Mouse (Mus musculus) embryonic facial prominence, embryonic 13.5 days (tissue): ENCODE results near the gene Gm45062. TPM values are rescaled to one million over a fixed set of nuclear protein-coding genes. Genes with fewer than 3 reads are reported as not detected.

Experiments used
- ATAC-seq: fragments of 200-750 bp; cut with Nextera tagmentation; 2 replicates; pipeline ENCODE4 v1.8.0; 2017; ENCODE audit warnings: low read depth; ENCODE audit not compliant: insufficient number of reproducible peaks, insufficient read depth, low FRiP score, low TSS enrichment
- H3K27ac ChIP-seq: fragments of 300-500 bp; sonication (generic); 2 replicates; pipeline ENCODE4 v1.5.1; 2015; ENCODE audit warnings: moderate library complexity, mild to moderate bottlenecking, inconsistent platforms
- H3K27me3 ChIP-seq: fragments of 300-500 bp; sonication (generic); 2 replicates; pipeline ENCODE4 v1.6.1; 2015; ENCODE audit warnings: mild to moderate bottlenecking, inconsistent platforms
- H3K36me3 ChIP-seq: fragments of 300-500 bp; sonication (generic); 2 replicates; pipeline ENCODE4 v1.6.1; 2015; ENCODE audit warnings: mild to moderate bottlenecking, inconsistent platforms
- H3K4me1 ChIP-seq: fragments of 300-500 bp; sonication (generic); 2 replicates; pipeline ENCODE4 v1.6.1; 2015; ENCODE audit warnings: inconsistent platforms
- H3K4me2 ChIP-seq: fragments of 300-500 bp; sonication (generic); 2 replicates; pipeline ENCODE4 v1.6.1; 2015; ENCODE audit warnings: moderate library complexity, mild to moderate bottlenecking, inconsistent platforms
- H3K4me3 ChIP-seq: fragments of 300-500 bp; sonication (generic); 2 replicates; pipeline ENCODE4 v1.5.1; 2015; ENCODE audit warnings: mild to moderate bottlenecking, inconsistent platforms
- H3K9ac ChIP-seq: fragments of 300-500 bp; sonication (generic); 2 replicates; pipeline ENCODE4 v1.6.1; 2015; ENCODE audit warnings: mild to moderate bottlenecking, inconsistent platforms
- H3K9me3 ChIP-seq: fragments of 300-500 bp; sonication (generic); 2 replicates; pipeline ENCODE4 v1.6.1; 2016; ENCODE audit warnings: inconsistent platforms
- WGBS: fragments of 180-500 bp; shearing (Covaris S2); methylation state at CpG from one replicate; pipeline ENCODE4 v1.1.7; 2015; ENCODE audit warnings: mixed read lengths; 5-methylcytosine and 5-hydroxymethylcytosine counted together
- polyA plus RNA-seq: library from polyadenylated mRNA; unstranded; fragments of >200 nt; fragmentation: Nextera tagmentation; extraction: Ambion mirVana; gene quantifications from 2 replicates; pipeline ENCODE4 v1.2.1, GENCODE M21; 2015

Gm45062 gene
- polyA plus RNA-seq, 1 experiment from 2014 or later: 10.0 TPM

- H3K9ac ChIP-seq: no peak overlapping the region
- no peaks in the 10 kb centered on the region for H3K27me3 ChIP-seq
- no peaks in the 10 kb centered on the region for H3K4me1 ChIP-seq
- no peaks in the 10 kb centered on the region; the same call in 1 of the 2 replicates for H3K36me3 ChIP-seq
- no peak overlapping the region for H3K4me2 ChIP-seq
- no peak for ATAC-seq
- 55% methylated on average over 8 of the region's 8 CpGs for WGBS
- H3K9me3 ChIP-seq: no peaks in the 10 kb centered on the region
- H3K27ac ChIP-seq: no peak overlapping the region
- H3K4me3 ChIP-seq: no peak overlapping the region
These were observed 114.6 kb downstream of the Gm45062 start for GRCm38 (mm10) chr6:8373851-8374250.

GRCm38 (mm10) chr6:8374290-8374689 is 115.0 kb downstream of the Gm45062 start:
- Histone ChIP-seq H3K36me3 (no peaks in the 10 kb centered on the region; the same call in 1 of the 2 replicates), H3K4me2 (no peak overlapping the region), H3K27ac (no peak overlapping the region), H3K27me3 (no peaks in the 10 kb centered on the region), H3K4me1 (no peaks in the 10 kb centered on the region), H3K9ac (no peak overlapping the region), H3K4me3 (no peak overlapping the region), H3K9me3 (no peaks in the 10 kb centered on the region)
- 82% methylated on average over 6 of the region's 6 CpGs for WGBS
- no peak for ATAC-seq

GRCm38 (mm10) chr6:8374712-8375111 is 115.5 kb downstream of the Gm45062 start:
- Histone ChIP-seq H3K4me1 (no peaks in the 10 kb centered on the region), H3K9ac (no peak overlapping the region), H3K36me3 (no peaks in the 10 kb centered on the region; the same call in 1 of the 2 replicates), H3K27ac (no peak overlapping the region), H3K9me3 (no peaks in the 10 kb centered on the region), H3K4me3 (no peak overlapping the region), H3K27me3 (no peaks in the 10 kb centered on the region), H3K4me2 (no peak overlapping the region)
- no peak for ATAC-seq
- 87% methylated on average over 4 of the region's 4 CpGs for WGBS

- 93% methylated on average over 5 of the region's 5 CpGs for WGBS
- H3K36me3 ChIP-seq: no peaks in the 10 kb centered on the region; the same call in 1 of the 2 replicates
- ATAC-seq: no peak
- no peak overlapping the region for H3K4me2 ChIP-seq
- H3K9ac ChIP-seq: no peak overlapping the region
- no peak overlapping the region for H3K4me3 ChIP-seq
- no peaks in the 10 kb centered on the region for H3K4me1 ChIP-seq
- no peaks in the 10 kb centered on the region for H3K27me3 ChIP-seq
- no peaks in the 10 kb centered on the region for H3K9me3 ChIP-seq
- H3K27ac ChIP-seq: no peak overlapping the region
These were observed 117.1 kb downstream of the Gm45062 start for GRCm38 (mm10) chr6:8376351-8376750.

GRCm38 (mm10) chr6:8377667-8378066 is 118.4 kb downstream of the Gm45062 start:
- H3K27me3 ChIP-seq: no peaks in the 10 kb centered on the region
- no peak overlapping the region for H3K4me2 ChIP-seq
- no peaks in the 10 kb centered on the region for H3K4me1 ChIP-seq
- no peak overlapping the region for H3K9ac ChIP-seq
- H3K36me3 ChIP-seq: no peaks in the 10 kb centered on the region; the same call in 1 of the 2 replicates
- WGBS: 88% methylated on average over 8 of the region's 8 CpGs
- H3K4me3 ChIP-seq: no peak overlapping the region
- H3K27ac ChIP-seq: no peak overlapping the region
- no peaks in the 10 kb centered on the region for H3K9me3 ChIP-seq
- ATAC-seq: no peak

- no peak for ATAC-seq
These were observed 130.1 kb downstream of the Gm45062 start for GRCm38 (mm10) chr6:8389307-8389706.

GRCm38 (mm10) chr6:8390296-8390695 is 131.0 kb downstream of the Gm45062 start:
- H3K4me1 ChIP-seq: no peaks in the 10 kb centered on the region
- 91% methylated on average over 6 of the region's 6 CpGs for WGBS
- H3K27ac ChIP-seq: no peak overlapping the region
- no peaks in the 10 kb centered on the region for H3K9me3 ChIP-seq
- no peak for ATAC-seq
- H3K9ac ChIP-seq: no peak overlapping the region
- no peaks in the 10 kb centered on the region for H3K36me3 ChIP-seq
- no peak overlapping the region for H3K4me2 ChIP-seq
- no peaks in the 10 kb centered on the region for H3K27me3 ChIP-seq
- no peak overlapping the region for H3K4me3 ChIP-seq

More at GRCm38 (mm10) chr6:8389307-8389706, 130.1 kb downstream of the Gm45062 start:
- no peak overlapping the region for H3K9ac ChIP-seq
- H3K36me3 ChIP-seq: no peaks in the 10 kb centered on the region
- no peaks in the 10 kb centered on the region for H3K9me3 ChIP-seq
- 93% methylated on average over 2 of the region's 2 CpGs for WGBS
- no peak overlapping the region for H3K27ac ChIP-seq
- no peak overlapping the region for H3K4me3 ChIP-seq
- no peaks in the 10 kb centered on the region for H3K27me3 ChIP-seq
- no peaks in the 10 kb centered on the region for H3K4me1 ChIP-seq
- H3K4me2 ChIP-seq: no peak overlapping the region

- Histone ChIP-seq H3K36me3 (no peaks in the 10 kb centered on the region), H3K4me3 (no peak overlapping the region)
- WGBS: 74% methylated on average over 2 of the region's 2 CpGs
These were observed 131.7 kb downstream of the Gm45062 start for GRCm38 (mm10) chr6:8390935-8391334.

GRCm38 (mm10) chr6:8393029-8393428 is 133.8 kb downstream of the Gm45062 start:
- no peak overlapping the region for H3K4me2 ChIP-seq
- H3K9me3 ChIP-seq: no peaks in the 10 kb centered on the region
- H3K36me3 ChIP-seq: no peaks in the 10 kb centered on the region
- no peak for ATAC-seq
- H3K4me3 ChIP-seq: no peak overlapping the region
- no peak overlapping the region for H3K27ac ChIP-seq
- WGBS: 60% methylated on average over 4 of the region's 4 CpGs
- no peaks in the 10 kb centered on the region for H3K4me1 ChIP-seq
- H3K27me3 ChIP-seq: no peaks in the 10 kb centered on the region
- no peak overlapping the region for H3K9ac ChIP-seq

More at GRCm38 (mm10) chr6:8390935-8391334, 131.7 kb downstream of the Gm45062 start:
- no peaks in the 10 kb centered on the region for H3K27me3 ChIP-seq
- no peak overlapping the region for H3K9ac ChIP-seq
- no peak overlapping the region for H3K27ac ChIP-seq
- no peaks in the 10 kb centered on the region for H3K9me3 ChIP-seq
- ATAC-seq: no peak
- no peaks in the 10 kb centered on the region for H3K4me1 ChIP-seq
- H3K4me2 ChIP-seq: no peak overlapping the region

GRCm38 (mm10) chr6:8394044-8394443 is 134.8 kb downstream of the Gm45062 start:
- ATAC-seq: no peak
- no peak overlapping the region for H3K27ac ChIP-seq
- no peaks in the 10 kb centered on the region for H3K36me3 ChIP-seq
- no peaks in the 10 kb centered on the region for H3K4me1 ChIP-seq
- no peaks in the 10 kb centered on the region for H3K9me3 ChIP-seq
- no peak overlapping the region for H3K4me3 ChIP-seq
- no peak overlapping the region for H3K9ac ChIP-seq
- no peak overlapping the region for H3K4me2 ChIP-seq
- no peaks in the 10 kb centered on the region for H3K27me3 ChIP-seq

GRCm38 (mm10) chr6:8395061-8395460 is 135.8 kb downstream of the Gm45062 start:
- no peak overlapping the region for H3K9ac ChIP-seq
- no peak overlapping the region for H3K4me3 ChIP-seq
- WGBS: 68% methylated on average over 4 of the region's 4 CpGs
- no peak overlapping the region for H3K4me2 ChIP-seq
- H3K27me3 ChIP-seq: no peaks in the 10 kb centered on the region
- H3K9me3 ChIP-seq: no peaks in the 10 kb centered on the region
- H3K36me3 ChIP-seq: no peaks in the 10 kb centered on the region
- no peaks in the 10 kb centered on the region for H3K4me1 ChIP-seq
- no peak overlapping the region for H3K27ac ChIP-seq
- ATAC-seq: no peak

GRCm38 (mm10) chr6:8397252-8397651 is 138.0 kb downstream of the Gm45062 start:
- no peak overlapping the region for H3K4me3 ChIP-seq
- no peak overlapping the region for H3K27ac ChIP-seq
- no peaks in the 10 kb centered on the region for H3K36me3 ChIP-seq
- no peaks in the 10 kb centered on the region for H3K9me3 ChIP-seq
- 81% methylated on average over 7 of the region's 7 CpGs for WGBS
- ATAC-seq: no peak
- no peak overlapping the region for H3K9ac ChIP-seq
- H3K4me2 ChIP-seq: no peak overlapping the region
- no peaks in the 10 kb centered on the region for H3K4me1 ChIP-seq
- no peaks in the 10 kb centered on the region for H3K27me3 ChIP-seq

GRCm38 (mm10) chr6:8399710-8400109 is 140.5 kb downstream of the Gm45062 start:
- Histone ChIP-seq H3K27me3 (no peaks in the 10 kb centered on the region), H3K9ac (no peak overlapping the region)
- no peak for ATAC-seq

More at GRCm38 (mm10) chr6:8399710-8400109, 140.5 kb downstream of the Gm45062 start:
- Histone ChIP-seq H3K27ac (no peak overlapping the region), H3K36me3 (no peaks in the 10 kb centered on the region), H3K9me3 (no peaks in the 10 kb centered on the region), H3K4me3 (no peak overlapping the region), H3K4me1 (no peaks in the 10 kb centered on the region), H3K4me2 (no peak overlapping the region)
- WGBS: 75% methylated on average over 1 of the region's 1 CpGs
